Mouse (Mus musculus): ENCODE data around the gene Gm28047. TPM values are rescaled to one million over a fixed set of nuclear protein-coding genes. Genes with fewer than 3 reads are reported as not detected.

Gene Gm28047
- polyA plus RNA-seq, 1 experiment from 2014 or later, result not detected

- no peak overlapping the region for H3K9ac ChIP-seq
- no peak overlapping the region for H3K4me3 ChIP-seq (replicated peaks)
- H3K4me1 ChIP-seq, result peaks cover 19% of the 10 kb centered on the region
- no peak for ATAC-seq (ENCODE audit: insufficient number of reproducible peaks, low FRiP score, low TSS enrichment, low read depth)
- H3K27ac ChIP-seq (replicated peaks), result no peak overlapping the region
- 83% methylated on average over 9 of the region's 9 CpGs for WGBS
- peaks cover 53% of the 10 kb centered on the region for H3K36me3 ChIP-seq
- no peaks in the 10 kb centered on the region for H3K27me3 ChIP-seq
- H3K9me3 ChIP-seq (replicated peaks), result no peaks in the 10 kb centered on the region
- H3K4me2 ChIP-seq (replicated peaks), result no peak overlapping the region
These were observed 119.0 kb downstream of the Gm28047 start for GRCm38 (mm10) chr15:102505770-102506463.

DNA sequence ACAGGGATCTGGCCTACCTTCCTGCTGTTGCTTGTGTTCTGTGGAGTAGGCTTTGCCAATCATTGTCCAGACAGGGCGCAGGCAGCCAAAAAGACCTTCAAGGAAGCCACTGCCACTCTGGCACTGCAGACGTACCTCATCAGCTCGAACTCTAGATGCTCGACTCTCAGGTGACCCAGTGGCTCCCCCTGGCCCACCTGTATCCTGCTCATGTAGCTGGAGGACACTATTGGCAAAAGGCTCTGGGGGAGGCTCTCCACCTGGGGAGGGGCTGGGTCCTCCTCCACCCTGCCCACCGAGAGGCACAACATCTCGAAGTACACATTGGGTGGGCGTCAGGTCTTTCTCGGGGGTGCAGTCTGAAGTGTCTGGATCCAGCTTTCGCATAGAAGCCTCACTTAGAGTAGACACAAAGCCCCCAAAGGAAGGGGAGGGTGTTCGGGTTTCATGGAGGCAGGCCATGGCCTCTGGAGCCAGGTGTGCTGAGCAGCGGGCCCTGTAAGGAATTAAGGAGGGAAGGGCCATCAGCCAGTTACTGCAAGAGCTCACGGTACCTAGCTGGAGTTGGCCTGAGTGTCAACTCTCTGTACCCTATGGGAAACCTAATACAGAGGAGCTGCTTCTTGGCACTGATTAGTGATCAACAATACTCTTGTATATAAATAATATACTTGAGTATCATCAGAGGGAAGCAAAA lies 119.6 kb downstream of the Gm28047 start:
- Histone ChIP-seq H3K4me2 (replicated peaks) (no peak overlapping the region), H3K4me1 (peaks cover 13% of the 10 kb centered on the region), H3K9ac (no peak overlapping the region), H3K9me3 (replicated peaks) (no peaks in the 10 kb centered on the region), H3K27me3 (no peaks in the 10 kb centered on the region), H3K27ac (replicated peaks) (no peak overlapping the region), H3K36me3 (peaks cover 60% of the 10 kb centered on the region), H3K4me3 (replicated peaks) (no peak overlapping the region)
- no peak for ATAC-seq (ENCODE audit: insufficient number of reproducible peaks, low FRiP score, low TSS enrichment, low read depth)
- 61% methylated on average over 12 of the region's 12 CpGs for WGBS

- no peak for ATAC-seq (ENCODE audit: insufficient number of reproducible peaks, low FRiP score, low TSS enrichment, low read depth)
- Histone ChIP-seq H3K4me3 (replicated peaks) (no peak overlapping the region), H3K4me1 (peaks cover 3% of the 10 kb centered on the region), H3K9ac (no peak overlapping the region), H3K4me2 (replicated peaks) (no peak overlapping the region), H3K27ac (replicated peaks) (no peak overlapping the region), H3K27me3 (no peaks in the 10 kb centered on the region), H3K9me3 (replicated peaks) (no peaks in the 10 kb centered on the region), H3K36me3 (peaks cover 70% of the 10 kb centered on the region)
- WGBS, result 83% methylated on average over 9 of the region's 9 CpGs
These were observed 120.7 kb downstream of the Gm28047 start for GRCm38 (mm10) chr15:102503924-102504782.

- Histone ChIP-seq H3K9ac (no peak within 1 kb of the TSS), H3K9me3 (replicated peaks) (no peaks in the 10 kb centered on the region), H3K4me1 (peaks cover 3% of the 10 kb centered on the region; the same call in 1 of the 2 replicates), H3K27ac (replicated peaks) (no peak within 1 kb of the TSS), H3K36me3 (peaks cover 74% of the 10 kb centered on the region), H3K27me3 (no peaks in the 10 kb centered on the region), H3K4me2 (replicated peaks) (no peak within 1 kb of the TSS), H3K4me3 (replicated peaks) (no peak within 1 kb of the TSS)
- ATAC-seq (ENCODE audit: insufficient number of reproducible peaks, low FRiP score, low TSS enrichment, low read depth), result no peak
- WGBS, result 80% methylated on average over 1 of the region's 1 CpGs
These were observed 121.4 kb downstream of the Gm28047 start, which contains the start of gene Gm10337 for GRCm38 (mm10) chr15:102503447-102503846. Gene Gm10337 (plus strand): TSS chr15:102503722.

GRCm38 (mm10) chr15:102502254-102502840 lies 122.5 kb downstream of the Gm28047 start:
- WGBS, result 75% methylated on average over 9 of the region's 9 CpGs
- Histone ChIP-seq H3K4me1 (peaks cover 3% of the 10 kb centered on the region; the same call in 1 of the 2 replicates), H3K27me3 (no peaks in the 10 kb centered on the region), H3K9me3 (replicated peaks) (no peaks in the 10 kb centered on the region), H3K4me2 (replicated peaks) (no peak overlapping the region), H3K4me3 (replicated peaks) (no peak overlapping the region), H3K27ac (replicated peaks) (no peak overlapping the region), H3K9ac (no peak overlapping the region), H3K36me3 (peaks cover 78% of the 10 kb centered on the region)
- ATAC-seq (ENCODE audit: insufficient number of reproducible peaks, low FRiP score, low TSS enrichment, low read depth), result no peak

- H3K4me2 ChIP-seq (replicated peaks), result no peak overlapping the region
- peaks cover 85% of the 10 kb centered on the region for H3K36me3 ChIP-seq
- H3K4me1 ChIP-seq, result peaks cover 3% of the 10 kb centered on the region; the same call in 1 of the 2 replicates
- H3K9me3 ChIP-seq (replicated peaks), result no peaks in the 10 kb centered on the region
- H3K9ac ChIP-seq, result no peak overlapping the region
- no peak for ATAC-seq (ENCODE audit: insufficient number of reproducible peaks, low FRiP score, low TSS enrichment, low read depth)
- no peak overlapping the region for H3K4me3 ChIP-seq (replicated peaks)
- no peaks in the 10 kb centered on the region for H3K27me3 ChIP-seq
- no peak overlapping the region; the same call in 1 of the 2 replicates for H3K27ac ChIP-seq (replicated peaks)
- 84% methylated on average over 19 of the region's 19 CpGs for WGBS
These were observed 123.6 kb downstream of the Gm28047 start for GRCm38 (mm10) chr15:102501084-102501814.

- no peak overlapping the region for H3K9ac ChIP-seq
- WGBS, result 87% methylated on average over 5 of the region's 5 CpGs
- no peaks in the 10 kb centered on the region for H3K4me1 ChIP-seq
- ATAC-seq (ENCODE audit: insufficient number of reproducible peaks, low FRiP score, low TSS enrichment, low read depth), result no peak
- H3K4me3 ChIP-seq (replicated peaks), result no peak overlapping the region
- no peaks in the 10 kb centered on the region for H3K27me3 ChIP-seq
- H3K9me3 ChIP-seq (replicated peaks), result no peaks in the 10 kb centered on the region
- H3K36me3 ChIP-seq, result peaks cover 90% of the 10 kb centered on the region
- no peak overlapping the region for H3K4me2 ChIP-seq (replicated peaks)
- H3K27ac ChIP-seq (replicated peaks), result no peak overlapping the region
These were observed 124.4 kb downstream of the Gm28047 start for GRCm38 (mm10) chr15:102500479-102500878.

DNA sequence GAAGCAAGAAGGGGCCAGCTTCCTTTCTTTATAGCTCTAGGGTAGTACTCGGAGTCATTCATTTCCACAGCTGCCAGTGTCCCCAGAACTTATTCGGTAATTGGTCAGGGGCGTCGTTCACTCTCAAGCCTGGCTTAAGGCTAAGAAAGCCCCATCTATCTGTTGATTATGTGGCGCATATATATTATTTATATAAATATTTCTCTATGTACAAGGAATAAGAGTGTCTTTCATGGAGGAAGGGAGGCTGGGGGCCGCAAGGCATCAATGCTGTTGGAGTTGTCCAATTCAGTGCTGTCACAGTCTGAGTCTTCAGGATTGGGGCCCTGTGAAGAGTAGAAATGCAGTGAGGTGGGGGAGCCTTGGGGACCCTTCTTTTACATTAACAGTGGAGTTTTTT lies 125.0 kb downstream of the Gm28047 start:
- Histone ChIP-seq H3K4me1 (no peaks in the 10 kb centered on the region), H3K4me3 (replicated peaks) (no peak overlapping the region), H3K9ac (no peak overlapping the region), H3K36me3 (peaks cover 90% of the 10 kb centered on the region), H3K27me3 (no peaks in the 10 kb centered on the region), H3K27ac (replicated peaks) (no peak overlapping the region), H3K4me2 (replicated peaks) (no peak overlapping the region), H3K9me3 (replicated peaks) (no peaks in the 10 kb centered on the region)
- WGBS, result 82% methylated on average over 6 of the region's 6 CpGs
- ATAC-seq (ENCODE audit: insufficient number of reproducible peaks, low FRiP score, low TSS enrichment, low read depth), result no peak

GRCm38 (mm10) chr15:102499370-102499769 lies 125.5 kb downstream of the Gm28047 start:
- Histone ChIP-seq H3K9me3 (replicated peaks) (no peaks in the 10 kb centered on the region), H3K4me3 (replicated peaks) (no peak overlapping the region), H3K4me2 (replicated peaks) (no peak overlapping the region), H3K4me1 (no peaks in the 10 kb centered on the region), H3K27me3 (no peaks in the 10 kb centered on the region), H3K27ac (replicated peaks) (no peak overlapping the region), H3K9ac (no peak overlapping the region), H3K36me3 (peaks cover 88% of the 10 kb centered on the region)
- ATAC-seq (ENCODE audit: insufficient number of reproducible peaks, low FRiP score, low TSS enrichment, low read depth), result no peak
- WGBS, result 69% methylated on average over 3 of the region's 3 CpGs

- no peaks in the 10 kb centered on the region for H3K27me3 ChIP-seq
- H3K9ac ChIP-seq, result no peak overlapping the region
- WGBS, result 83% methylated on average over 3 of the region's 3 CpGs
- no peak overlapping the region for H3K4me2 ChIP-seq (replicated peaks)
- no peaks in the 10 kb centered on the region for H3K9me3 ChIP-seq (replicated peaks)
- H3K4me3 ChIP-seq (replicated peaks), result no peak overlapping the region
- no peaks in the 10 kb centered on the region for H3K4me1 ChIP-seq
- H3K27ac ChIP-seq (replicated peaks), result no peak overlapping the region
- peaks cover 86% of the 10 kb centered on the region for H3K36me3 ChIP-seq
- ATAC-seq (ENCODE audit: insufficient number of reproducible peaks, low FRiP score, low TSS enrichment, low read depth), result no peak
These were observed 126.5 kb downstream of the Gm28047 start for GRCm38 (mm10) chr15:102498322-102498721.
